Mouse (Mus musculus): ENCODE measurements around the gene Babam2. TPM values are rescaled to one million over a fixed set of nuclear protein-coding genes. Genes with fewer than 3 reads are reported as not detected.
"Not testable (repeated sequence)": the region's sequence is repeated elsewhere in the genome, so short reads cannot be mapped to it uniquely, and the experiment has no call there.

The Babam2 gene
- total RNA-seq, 2 experiments from 2014 or later, result 45.5 to 48.1 TPM

DNA sequence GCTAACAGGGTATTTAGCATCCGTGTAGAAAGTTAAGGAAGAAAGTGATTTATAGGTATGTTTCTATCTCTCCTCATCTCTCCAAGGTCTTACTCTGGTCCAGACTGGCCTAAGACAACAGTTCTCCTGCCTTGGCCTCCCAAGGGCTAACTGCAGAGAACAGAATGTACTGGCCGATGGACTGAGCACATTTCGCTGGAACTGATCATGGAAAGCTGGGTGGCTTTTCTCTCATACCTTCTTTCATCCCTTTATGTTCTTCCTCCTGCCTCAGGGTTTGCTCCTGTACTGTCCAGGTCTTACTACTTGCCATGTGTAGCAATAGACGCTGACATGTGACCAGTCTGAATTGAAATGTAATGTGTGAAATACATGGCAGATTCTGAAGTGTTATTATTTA lies 74.4 kb downstream of the Babam2 start:
- no peak for DNase-seq (ENCODE audit: extremely low spot score in 1 of 2, low spot score in 1 of 2)

DNA sequence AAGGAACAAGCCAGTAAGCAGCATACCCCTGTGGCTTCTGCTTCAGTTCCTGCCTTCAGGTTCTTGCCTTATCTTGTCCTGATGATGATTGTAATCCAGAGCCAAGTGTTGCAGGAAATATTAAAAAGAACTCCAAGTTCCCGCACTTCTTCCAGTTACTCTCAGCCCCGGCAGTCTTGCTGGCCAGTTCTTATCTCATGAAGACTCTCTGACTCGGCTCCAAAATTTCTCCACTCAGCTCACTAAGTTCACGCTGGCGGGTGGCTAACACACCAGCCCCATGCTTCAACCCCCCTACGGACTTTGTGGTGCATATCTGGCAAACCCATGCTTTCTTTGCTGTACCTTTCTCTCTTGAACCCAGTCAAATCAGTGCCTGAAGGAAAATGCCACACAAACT lies 77.5 kb downstream of the Babam2 start:
- no peak for DNase-seq (ENCODE audit: extremely low spot score in 1 of 2, low spot score in 1 of 2)

DNA sequence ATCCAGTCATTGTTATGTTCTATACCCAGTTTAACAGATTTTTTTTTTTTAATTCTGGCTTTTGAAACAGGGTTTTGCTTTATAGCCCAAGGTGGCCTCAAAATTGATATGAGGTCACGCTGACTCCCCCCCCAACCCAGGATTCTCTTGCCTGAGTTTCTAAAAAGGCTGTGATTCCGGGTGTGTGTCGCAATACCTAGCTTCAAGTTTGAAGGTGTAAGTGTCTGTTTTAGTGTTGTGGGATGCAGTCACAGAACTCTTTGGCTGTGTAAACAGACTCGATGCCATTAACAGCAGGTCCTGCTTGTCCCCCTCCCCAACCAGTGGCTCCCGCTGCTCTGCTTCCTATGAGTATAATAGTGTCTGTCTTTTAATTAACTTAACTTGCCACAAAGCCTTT lies 84.1 kb downstream of the Babam2 start:
- DNase-seq (ENCODE audit: extremely low spot score in 1 of 2, low spot score in 1 of 2), result no peak

DNA sequence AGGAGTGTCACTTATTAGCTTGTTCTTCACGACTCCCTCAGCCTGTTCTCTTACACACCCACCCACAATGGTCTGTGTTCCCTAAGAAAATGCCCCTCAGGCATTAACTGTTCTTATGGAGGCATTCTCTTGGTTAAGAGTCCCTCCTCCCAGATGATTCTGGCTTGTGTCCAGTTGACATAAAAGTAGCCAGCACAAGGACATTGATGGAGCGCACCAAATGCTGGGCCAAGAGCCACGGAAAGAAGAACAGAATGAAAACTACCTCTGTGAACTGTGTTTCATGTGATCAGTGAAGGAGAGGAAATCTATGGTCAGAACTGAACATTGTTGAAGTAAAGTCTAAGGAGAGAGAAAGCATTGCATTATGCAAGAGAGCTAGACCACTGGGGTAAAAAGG lies 89.7 kb downstream of the Babam2 start:
- DNase-seq (ENCODE audit: extremely low spot score in 1 of 2, low spot score in 1 of 2), result no peak

DNA sequence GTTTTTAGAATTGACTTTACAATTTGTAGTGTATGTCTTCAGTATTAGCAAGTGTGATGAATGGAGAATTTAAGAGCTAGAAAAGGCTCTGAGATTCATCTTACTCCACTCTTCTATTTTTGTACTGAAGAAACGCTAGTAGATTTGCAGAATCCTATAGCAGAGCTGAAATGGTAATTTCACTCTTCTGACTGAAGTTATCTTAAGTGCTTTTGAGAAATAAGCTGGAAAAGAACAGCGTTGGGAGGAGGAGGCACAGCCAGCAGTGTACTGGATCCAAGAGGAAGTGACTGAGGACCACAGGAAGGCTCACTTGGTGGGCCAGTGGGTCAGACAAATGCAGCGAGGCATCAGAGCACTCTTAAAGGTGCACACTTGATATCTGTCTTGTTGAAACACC lies 90.1 kb downstream of the Babam2 start:
- no peak for DNase-seq (ENCODE audit: extremely low spot score in 1 of 2, low spot score in 1 of 2)

DNA sequence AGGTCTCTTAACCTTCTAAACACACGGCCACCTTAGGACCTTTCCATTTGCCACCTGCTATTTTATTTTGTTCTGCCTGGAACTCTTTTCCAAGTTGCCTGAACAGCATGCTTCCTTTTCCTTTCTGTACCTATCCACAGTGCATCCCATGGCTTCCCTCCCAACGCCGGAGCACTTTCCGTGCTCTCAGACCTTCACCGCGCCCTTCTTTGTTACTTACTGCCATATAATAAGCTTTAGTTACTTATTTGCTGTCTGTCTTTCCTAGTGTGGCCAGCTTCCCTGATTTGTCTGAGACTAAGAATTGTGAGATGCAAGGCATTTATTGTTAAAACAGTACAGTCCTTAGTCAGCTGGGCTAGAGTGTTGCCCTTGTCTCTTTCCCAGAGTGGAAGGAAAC lies 94.9 kb downstream of the Babam2 start:
- no peak for DNase-seq (ENCODE audit: extremely low spot score in 1 of 2, low spot score in 1 of 2)

DNA sequence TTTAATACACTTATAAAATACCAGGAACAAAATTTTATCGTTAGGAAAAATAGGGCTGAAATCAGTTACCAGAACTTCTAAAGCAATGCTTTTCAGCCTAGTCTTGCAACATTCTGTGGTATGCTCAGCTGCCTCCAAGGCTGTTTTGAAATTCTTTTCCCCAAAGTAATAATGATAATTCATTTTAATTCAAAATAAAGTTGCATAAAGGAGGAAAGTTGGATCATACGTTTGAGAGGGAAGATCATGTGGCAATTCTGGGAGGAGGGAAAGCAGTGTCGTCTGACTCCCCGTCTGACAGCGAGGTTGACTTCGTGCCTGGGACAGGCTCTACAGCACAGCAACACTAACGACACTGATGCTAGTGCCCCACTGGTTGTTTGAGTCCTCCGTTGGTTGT lies 95.4 kb downstream of the Babam2 start:
- DNase-seq (ENCODE audit: extremely low spot score in 1 of 2, low spot score in 1 of 2), result no peak

DNA sequence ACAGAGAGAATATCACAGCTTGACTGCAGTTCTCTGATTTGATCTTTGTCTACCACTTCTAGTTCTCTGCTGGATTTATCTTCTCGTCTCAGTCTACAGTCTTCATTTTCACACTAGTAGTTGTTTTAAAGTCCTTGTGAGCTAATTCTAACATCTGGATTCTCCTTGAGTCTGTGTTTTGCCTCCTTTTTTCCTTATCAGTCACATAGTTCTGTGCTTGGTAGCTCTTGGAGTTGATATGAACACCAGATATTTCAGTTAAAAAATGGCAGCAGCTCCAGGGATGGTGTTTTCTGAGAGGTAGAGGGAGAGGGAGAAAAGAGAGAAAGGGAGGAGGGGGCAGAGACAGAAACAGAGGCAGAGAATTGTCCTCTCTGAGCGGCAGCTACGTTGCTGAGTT lies 97.9 kb downstream of the Babam2 start:
- no peak for DNase-seq (ENCODE audit: extremely low spot score in 1 of 2, low spot score in 1 of 2)

DNA sequence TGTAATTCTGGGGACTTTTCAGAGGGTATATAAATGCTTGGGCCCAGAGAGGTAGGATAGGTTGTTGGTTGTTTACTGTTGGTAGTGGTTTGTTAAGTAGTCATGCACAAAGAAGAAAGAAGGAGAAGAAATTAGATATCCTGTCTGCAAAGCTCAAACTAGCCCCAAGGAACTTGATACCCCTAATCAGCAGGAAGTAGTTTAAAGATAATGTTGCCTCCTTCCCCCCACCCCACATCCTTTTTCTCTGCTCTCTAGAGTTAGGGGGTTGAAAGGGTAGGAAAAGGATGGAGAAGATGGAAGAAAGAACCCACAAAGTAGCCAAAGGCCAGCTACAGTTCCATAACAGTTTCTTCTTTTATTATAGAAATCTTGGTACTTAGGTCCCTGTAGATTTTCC lies 99.5 kb downstream of the Babam2 start:
- DNase-seq (ENCODE audit: extremely low spot score in 1 of 2, low spot score in 1 of 2), result no peak

DNA sequence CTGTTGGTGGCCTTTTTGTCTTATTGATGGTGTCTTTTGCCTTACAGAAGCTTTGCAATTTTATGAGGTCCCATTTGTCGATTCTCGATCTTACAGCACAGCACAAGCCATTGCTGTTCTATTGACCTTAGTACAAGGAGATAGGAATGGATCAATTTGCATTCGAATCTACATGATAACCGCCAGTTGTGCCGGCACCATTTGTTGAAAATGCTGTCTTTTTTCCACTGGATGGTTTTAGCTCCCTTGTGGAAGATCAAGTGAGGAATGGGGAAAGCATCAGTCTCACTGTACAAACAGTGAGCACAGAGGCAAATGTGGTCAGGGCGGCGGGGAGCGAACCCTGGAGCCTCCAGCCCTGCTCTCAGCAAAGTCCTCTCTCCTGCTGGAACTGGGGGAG lies 106.7 kb downstream of the Babam2 start:
- not testable (repeated sequence) for DNase-seq (ENCODE audit: extremely low spot score in 1 of 2, low spot score in 1 of 2)

DNA sequence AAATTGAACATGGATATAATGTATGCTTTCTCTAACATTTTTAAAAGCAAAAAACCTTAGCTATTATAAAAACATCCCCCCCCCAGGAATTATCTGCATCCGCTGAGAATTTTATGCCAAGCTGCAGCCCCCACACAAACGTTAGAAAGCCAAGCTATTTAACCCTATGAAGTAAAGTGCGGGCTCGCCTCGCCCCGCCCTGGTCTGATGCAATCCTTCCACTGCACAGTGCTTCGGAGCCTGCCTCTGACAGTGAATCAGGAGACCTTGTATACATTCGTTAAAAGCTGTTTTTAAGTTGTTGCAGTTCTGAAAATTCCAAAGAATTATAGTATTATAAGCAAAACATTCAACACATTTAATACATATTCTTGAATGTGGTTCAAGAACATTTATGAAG lies 107.3 kb downstream of the Babam2 start:
- no peak for DNase-seq (ENCODE audit: extremely low spot score in 1 of 2, low spot score in 1 of 2)

DNA sequence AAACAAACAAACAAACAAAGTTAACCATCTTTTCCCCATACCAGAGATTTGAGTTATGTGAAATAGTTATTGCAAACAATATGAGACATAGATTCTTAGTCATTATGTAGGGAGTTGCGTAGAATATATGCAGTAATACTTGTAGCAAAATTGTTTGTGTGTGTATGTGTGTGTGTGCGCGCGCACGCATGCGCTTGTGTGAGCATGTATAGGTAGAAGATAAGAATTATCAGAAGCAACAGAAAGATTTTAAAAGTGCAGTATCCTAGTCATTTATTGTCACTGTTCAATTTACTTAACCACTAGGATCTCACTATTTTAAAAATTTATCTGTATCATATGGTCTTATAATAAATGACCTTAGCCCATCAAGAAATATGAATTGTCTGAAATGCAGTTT lies 109.8 kb downstream of the Babam2 start:
- DNase-seq (ENCODE audit: extremely low spot score in 1 of 2, low spot score in 1 of 2), result no peak

DNA sequence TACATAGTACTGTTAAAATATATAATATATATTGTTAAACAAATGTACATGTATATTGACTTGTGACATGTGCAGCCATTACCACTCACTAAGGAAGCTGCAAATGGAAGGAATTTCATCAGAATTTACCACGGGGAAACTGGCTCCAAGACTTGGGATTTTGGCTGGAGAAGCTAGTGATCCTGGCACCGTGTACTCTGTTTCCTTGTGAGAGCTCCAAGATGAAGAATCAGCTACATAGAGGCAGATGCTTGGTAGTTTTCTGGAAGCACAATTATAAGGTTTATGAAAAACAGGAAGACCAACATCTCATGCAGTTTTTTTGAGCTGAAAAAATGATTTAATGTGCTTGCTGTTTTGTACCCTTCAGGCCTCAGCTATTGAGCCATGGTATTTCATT lies 110.8 kb downstream of the Babam2 start:
- DNase-seq (ENCODE audit: extremely low spot score in 1 of 2, low spot score in 1 of 2), result no peak

DNA sequence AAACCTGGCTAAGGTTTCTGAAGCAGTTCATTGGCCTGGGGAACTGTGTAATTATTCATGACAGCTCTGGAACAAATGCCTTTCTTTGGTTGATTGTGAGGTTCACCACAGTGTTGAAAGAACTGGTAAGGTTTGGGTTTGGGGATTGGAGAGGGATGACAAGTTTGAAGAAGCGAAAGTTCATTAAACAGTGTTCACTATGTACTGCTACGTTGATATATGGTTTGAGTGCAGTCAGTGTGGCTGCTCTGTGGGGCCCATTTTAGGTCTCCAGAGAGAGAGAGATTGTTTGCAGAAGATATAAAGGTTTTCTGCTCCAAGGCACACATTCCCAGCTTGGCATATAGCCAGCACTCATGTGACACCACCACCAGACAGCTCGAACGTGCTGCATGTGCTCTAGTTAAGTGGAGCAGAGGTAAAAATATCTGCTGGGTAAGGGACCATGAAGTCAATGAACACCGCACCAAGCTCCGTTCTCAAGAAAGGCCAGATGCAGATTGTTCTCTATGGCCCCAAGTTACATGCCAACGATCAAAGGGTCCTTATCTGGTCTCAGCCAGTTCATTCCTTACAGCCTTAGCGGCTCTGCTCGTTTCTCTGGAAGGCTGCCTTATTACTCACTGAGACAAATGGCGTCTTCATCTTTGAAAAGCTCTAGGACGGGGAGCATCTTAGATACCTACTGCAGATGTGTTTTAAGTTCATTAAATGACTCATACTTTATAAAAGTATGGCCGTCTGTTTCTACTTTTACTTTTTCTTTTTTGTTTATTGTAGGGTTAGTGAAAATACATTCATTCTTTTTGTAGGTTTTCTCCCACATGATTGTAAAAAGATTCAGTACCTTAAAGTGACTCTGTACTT lies 113.5 kb downstream of the Babam2 start:
- no peak for DNase-seq (ENCODE audit: extremely low spot score in 1 of 2, low spot score in 1 of 2)

DNA sequence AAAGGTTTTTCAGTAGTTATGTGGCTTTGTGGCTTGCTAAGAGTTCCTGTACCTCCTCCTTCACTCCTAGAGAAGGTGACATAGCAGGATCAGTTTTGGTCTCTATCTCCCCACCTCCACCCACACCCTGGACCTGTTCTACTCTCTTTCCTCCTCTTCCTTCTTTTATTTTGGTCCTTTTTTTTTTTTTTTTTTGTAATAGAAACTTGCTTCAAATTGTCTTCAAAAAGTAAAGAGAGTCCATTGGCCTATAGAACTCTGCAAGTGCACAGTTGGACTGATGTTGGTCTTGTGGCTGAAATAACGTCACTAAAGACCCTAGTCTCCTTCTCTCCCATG lies 114.1 kb downstream of the Babam2 start:
- DNase-seq (ENCODE audit: extremely low spot score in 1 of 2, low spot score in 1 of 2), result no peak

DNA sequence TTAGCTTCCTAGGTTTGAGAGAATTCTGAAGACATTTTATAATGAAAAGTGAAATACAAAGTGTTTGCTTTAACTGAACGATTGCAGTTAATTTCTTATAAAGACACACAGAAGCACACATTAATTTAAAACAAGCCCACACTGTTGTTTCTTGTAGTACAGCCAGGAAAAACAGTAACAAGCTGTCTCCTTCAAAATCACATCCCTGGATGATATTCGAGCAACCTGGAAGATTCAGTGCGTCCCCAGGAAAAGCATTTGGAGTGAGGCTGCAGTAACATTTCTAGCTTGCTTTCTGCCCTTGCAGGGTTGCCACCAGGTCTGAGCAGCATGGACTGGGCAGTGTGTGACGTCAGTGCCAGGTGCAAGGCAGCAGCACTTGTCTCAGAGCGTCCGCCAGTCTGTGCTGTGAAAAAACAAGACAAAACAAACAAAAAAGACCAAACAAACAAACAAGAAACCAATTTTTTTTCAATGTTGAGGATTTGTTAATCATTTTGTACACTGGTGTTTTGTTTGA lies 115.7 kb downstream of the Babam2 start:
- peak in 1 of 2 experiments; percentile 15 for DNase-seq (ENCODE audit: extremely low spot score in 1 of 2, low spot score in 1 of 2)

DNA sequence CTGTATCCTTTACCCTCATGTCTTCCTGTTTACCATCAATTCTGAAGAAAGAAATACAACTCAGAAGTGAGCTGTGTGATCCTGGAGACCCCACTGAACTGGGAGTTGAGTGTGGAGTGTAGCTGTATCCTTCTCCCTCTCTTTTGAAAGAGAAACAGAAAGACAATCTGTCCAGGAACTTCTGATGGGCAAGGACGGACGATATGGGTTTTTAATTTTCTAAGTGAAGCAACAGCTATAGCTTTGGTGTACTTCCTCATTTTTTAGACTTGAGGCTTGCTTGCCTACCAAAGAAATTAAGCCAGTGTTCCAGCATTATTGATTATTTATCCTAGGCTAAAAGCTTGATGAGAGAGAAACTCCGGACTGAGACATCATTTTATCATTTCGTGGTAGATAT lies 116.6 kb downstream of the Babam2 start:
- DNase-seq (ENCODE audit: extremely low spot score in 1 of 2, low spot score in 1 of 2), result no peak

DNA sequence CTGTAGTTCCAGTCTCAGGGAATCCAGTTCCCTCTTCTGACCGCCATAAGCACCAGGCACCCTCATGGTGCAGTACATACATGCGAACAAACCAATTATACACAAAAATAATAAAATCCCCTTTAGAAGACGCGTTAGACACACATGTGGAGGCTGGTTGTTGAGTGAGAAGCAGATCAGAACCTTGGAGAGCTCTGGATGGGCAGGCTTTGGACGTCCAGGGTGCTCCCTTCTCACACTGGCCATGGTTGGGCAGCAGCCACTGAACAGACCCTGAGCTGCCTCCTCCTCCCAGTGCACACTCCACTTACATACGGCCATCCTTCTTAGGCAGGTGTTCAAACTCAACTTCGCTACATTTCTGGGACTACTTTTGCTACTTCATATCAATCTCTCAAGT lies 117.6 kb downstream of the Babam2 start:
- no peak for DNase-seq (ENCODE audit: extremely low spot score in 1 of 2, low spot score in 1 of 2)

DNA sequence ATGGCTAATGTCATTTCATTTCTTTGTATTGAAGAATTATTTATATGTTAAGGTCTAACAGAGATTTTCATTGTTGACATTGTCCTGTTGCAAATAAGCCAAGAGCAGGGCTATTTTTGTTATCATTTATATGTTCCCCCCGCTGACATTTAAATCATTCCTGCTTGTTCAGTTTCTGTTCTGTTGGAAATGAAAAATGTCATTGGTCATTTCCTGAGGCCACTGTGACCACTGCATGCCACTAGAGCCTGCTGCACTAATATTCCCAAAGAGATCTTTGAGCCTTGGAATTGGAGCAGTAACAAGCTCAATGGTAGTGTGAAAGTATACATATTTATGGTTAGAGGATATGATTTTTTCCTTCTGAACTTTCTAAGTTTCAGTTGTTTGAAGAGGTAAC lies 118.6 kb downstream of the Babam2 start:
- DNase-seq (ENCODE audit: extremely low spot score in 1 of 2, low spot score in 1 of 2), result no peak

DNA sequence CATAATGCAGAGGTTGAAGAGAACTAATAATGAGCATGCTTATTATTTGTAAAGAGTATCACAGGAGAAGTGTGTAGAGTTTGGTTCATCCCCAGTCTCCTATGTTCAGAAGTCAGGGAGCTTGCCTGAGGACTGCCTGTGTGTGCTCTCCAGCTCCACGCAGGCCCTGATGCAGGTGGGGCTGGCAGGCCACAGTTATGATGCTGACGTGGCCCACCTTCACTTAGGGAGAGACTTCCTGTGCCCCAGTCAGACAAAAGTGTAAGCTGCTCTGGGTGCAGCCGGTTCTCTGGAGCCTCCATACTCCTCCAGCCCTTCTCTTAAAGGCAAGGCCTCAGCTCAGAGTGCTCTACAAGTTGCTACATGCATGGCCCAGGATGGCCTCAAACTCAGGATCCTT lies 123.3 kb downstream of the Babam2 start:
- no peak for DNase-seq (ENCODE audit: extremely low spot score in 1 of 2, low spot score in 1 of 2)

DNA sequence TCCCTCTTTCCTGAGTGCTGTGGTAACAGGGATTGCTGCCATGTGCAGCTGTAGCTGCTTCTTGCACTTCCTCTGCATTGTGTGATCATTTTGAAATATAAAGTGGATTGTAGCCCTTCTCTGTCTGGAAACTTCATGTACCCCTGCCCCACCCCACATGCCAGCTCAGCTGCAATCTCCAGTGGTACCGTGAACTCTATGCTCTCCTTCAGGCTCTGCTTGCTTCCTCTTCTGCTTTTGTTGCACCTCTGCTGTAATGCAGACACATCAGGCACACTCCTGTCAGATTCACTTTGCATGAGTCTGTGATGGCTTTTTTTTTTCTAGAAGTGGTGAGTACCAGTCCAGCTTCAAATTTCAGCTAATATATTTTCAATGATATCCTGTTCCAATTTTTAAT lies 123.7 kb downstream of the Babam2 start:
- no peak for DNase-seq (ENCODE audit: extremely low spot score in 1 of 2, low spot score in 1 of 2)

DNA sequence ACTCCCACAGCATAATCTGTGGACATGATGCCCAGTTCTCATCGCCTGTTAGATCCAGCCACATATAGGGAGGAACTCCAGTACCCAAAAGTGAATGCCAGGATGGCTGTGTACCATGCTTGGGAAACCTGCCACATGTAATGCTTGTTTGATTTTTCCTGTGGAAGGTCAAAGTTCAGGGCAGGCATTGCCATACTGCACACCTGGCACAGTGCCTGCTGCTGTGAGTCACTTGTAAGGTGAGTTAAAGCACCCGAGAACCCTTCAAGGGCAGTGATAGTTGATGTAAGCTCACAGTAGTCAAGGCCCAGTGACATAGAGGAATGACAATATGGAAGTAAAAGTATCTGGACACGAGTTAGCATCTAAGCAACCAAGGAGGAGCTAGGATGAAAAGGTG lies 126.2 kb downstream of the Babam2 start:
- DNase-seq (ENCODE audit: extremely low spot score in 1 of 2, low spot score in 1 of 2), result no peak

DNA sequence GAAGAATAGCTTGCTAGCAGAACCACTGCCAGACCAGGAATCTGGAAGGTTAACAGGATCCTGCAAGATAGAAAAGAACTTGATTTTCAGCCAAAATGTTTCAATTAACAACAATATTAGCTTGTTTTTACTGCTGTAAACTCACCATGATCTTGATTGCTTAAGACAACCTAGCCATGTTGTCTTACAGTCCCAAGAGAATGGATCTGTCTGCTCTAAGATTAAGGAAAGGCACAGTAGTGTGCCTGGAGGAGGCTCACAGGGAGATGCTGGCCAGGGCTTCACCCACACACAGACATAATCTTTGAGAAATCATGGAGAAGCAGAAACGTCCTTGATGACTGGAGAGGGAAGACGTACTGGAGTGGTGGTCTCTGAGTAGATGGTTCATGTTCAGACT lies 126.6 kb downstream of the Babam2 start:
- DNase-seq (ENCODE audit: extremely low spot score in 1 of 2, low spot score in 1 of 2), result no peak
